Mouse (Mus musculus) small intestine, adult 2 months (tissue): ENCODE results near the gene Htatip2. TPM values are rescaled to one million over a fixed set of nuclear protein-coding genes. Genes with fewer than 3 reads are reported as not detected.

Experiments used
- H3K27ac ChIP-seq: fragments of 200-500 bp; 2 replicates; pipeline ENCODE4 v1.5.1; 2012; ENCODE audit warnings: low read depth, low read length, control low read depth, inconsistent platforms; ENCODE audit not compliant: insufficient read depth
- H3K27me3 ChIP-seq: fragments of 200-500 bp; 2 replicates; pipeline ENCODE4 v1.6.1; 2012; ENCODE audit warnings: mild to moderate bottlenecking, moderate library complexity, low read length, inconsistent platforms; ENCODE audit not compliant: control insufficient read depth, insufficient read depth
- H3K36me3 ChIP-seq: fragments of 200-500 bp; 2 replicates; pipeline ENCODE4 v1.6.1; 2012; ENCODE audit warnings: mild to moderate bottlenecking, low read length, control low read depth, inconsistent platforms; ENCODE audit not compliant: control insufficient read depth, insufficient read depth
- H3K4me1 ChIP-seq: fragments of 200-500 bp; 2 replicates; pipeline ENCODE4 v1.6.1; 2012; ENCODE audit warnings: low read length, inconsistent platforms, mixed read lengths; ENCODE audit not compliant: control insufficient read depth, insufficient read depth, insufficient read length
- H3K4me3 ChIP-seq: fragments of 200-500 bp; 2 replicates; pipeline ENCODE4 v1.5.1; 2012; ENCODE audit warnings: low read depth, mild to moderate bottlenecking, control low read depth, inconsistent platforms, low read length, moderate library complexity
- CTCF ChIP-seq: fragments of 200-500 bp; IDR thresholded peaks from 2 replicates; pipeline ENCODE4 v1.5.1; 2012; ENCODE audit warnings: low read depth, mild to moderate bottlenecking, control low read depth, inconsistent platforms, low read length, moderate library complexity, mixed read lengths; ENCODE audit not compliant: insufficient replicate concordance, insufficient read length; ENCODE audit errors: extremely low read depth
- POLR2A ChIP-seq: fragments of 200-500 bp; IDR thresholded peaks from 2 replicates; pipeline ENCODE4 v1.6.1; 2012; ENCODE audit warnings: low read depth, mild to moderate bottlenecking, control low read depth, inconsistent platforms, low read length, moderate library complexity
- WGBS: fragments of 180-500 bp; shearing (Covaris S2); methylation state at CpG from one replicate; pipeline ENCODE4 v1.1.7; 2018; 5-methylcytosine and 5-hydroxymethylcytosine counted together
- polyA plus RNA-seq: library from polyadenylated mRNA; depleted of rRNA; stranded (reverse); fragments of >200 nt; gene quantifications from 2 replicates; pipeline ENCODE4 v1.2.3, GENCODE M21; 2012

The Htatip2 gene
- polyA plus RNA-seq, 1 experiment: 8.0 TPM

- Histone ChIP-seq H3K27ac (no peak overlapping the region), H3K27me3 (no peaks in the 10 kb centered on the region), H3K4me3 (no peak overlapping the region), H3K4me1 (no peaks in the 10 kb centered on the region; the same call in 1 of the 2 replicates), H3K36me3 (peaks cover 37% of the 10 kb centered on the region)
- TF ChIP-seq CTCF (no peak), POLR2A (no peak)
- WGBS: 100% methylated on average over 2 of the region's 2 CpGs
These were observed 15.5 kb downstream of the Htatip2 start for GRCm38 (mm10) chr7:49774396-49774795.

GRCm38 (mm10) chr7:49777585-49777984 is 18.7 kb downstream of the Htatip2 start:
- no peak overlapping the region for H3K27ac ChIP-seq
- H3K27me3 ChIP-seq: no peaks in the 10 kb centered on the region
- H3K4me1 ChIP-seq: no peaks in the 10 kb centered on the region; the same call in 1 of the 2 replicates
- TF ChIP-seq CTCF (no peak), POLR2A (no peak)
- H3K4me3 ChIP-seq: no peak overlapping the region
- WGBS: 38% methylated on average over 3 of the region's 3 CpGs
- H3K36me3 ChIP-seq: peaks cover 23% of the 10 kb centered on the region

GRCm38 (mm10) chr7:49778114-49778901 is 19.4 kb downstream of the Htatip2 start, which contains the start of gene Prmt3:
Gene Prmt3 (plus strand): TSS chr7:49778346.
- no peaks in the 10 kb centered on the region; the same call in 1 of the 2 replicates for H3K4me1 ChIP-seq
- H3K36me3 ChIP-seq: peaks cover 16% of the 10 kb centered on the region
- H3K27ac ChIP-seq: no peak within 1 kb of the TSS
- H3K4me3 ChIP-seq: peak within 1 kb of the TSS; percentile 90
- TF ChIP-seq POLR2A (0 out of 2 replicates have a peak, but pooled peaks have one; percentile 33), CTCF (peak; percentile 97)
- under 1% methylated on average over 92 of the region's 92 CpGs for WGBS
- no peaks in the 10 kb centered on the region for H3K27me3 ChIP-seq

GRCm38 (mm10) chr7:49778904-49779615 is 20.1 kb downstream of the Htatip2 start:
- no peaks in the 10 kb centered on the region for H3K27me3 ChIP-seq
- H3K27ac ChIP-seq: no peak overlapping the region
- peaks cover 12% of the 10 kb centered on the region for H3K36me3 ChIP-seq
- H3K4me1 ChIP-seq: no peaks in the 10 kb centered on the region; the same call in 1 of the 2 replicates
- 53% methylated on average over 12 of the region's 12 CpGs for WGBS
- TF ChIP-seq CTCF: no peak
- no peak for TF ChIP-seq POLR2A
- peak overlapping the region; percentile 90 for H3K4me3 ChIP-seq

- H3K27ac ChIP-seq: no peak overlapping the region
- H3K4me3 ChIP-seq: no peak overlapping the region
- H3K36me3 ChIP-seq: peaks cover 13% of the 10 kb centered on the region
- no peak for TF ChIP-seq CTCF
- TF ChIP-seq POLR2A: no peak
- WGBS: 92% methylated on average over 2 of the region's 2 CpGs
- H3K4me1 ChIP-seq: no peaks in the 10 kb centered on the region; the same call in 1 of the 2 replicates
- no peaks in the 10 kb centered on the region for H3K27me3 ChIP-seq
These were observed 24.1 kb downstream of the Htatip2 start for GRCm38 (mm10) chr7:49783017-49783416.

GRCm38 (mm10) chr7:49785141-49785540 is 26.2 kb downstream of the Htatip2 start:
- Histone ChIP-seq H3K4me1 (no peaks in the 10 kb centered on the region), H3K4me3 (no peak overlapping the region), H3K27me3 (no peaks in the 10 kb centered on the region), H3K27ac (no peak overlapping the region), H3K36me3 (peaks cover 18% of the 10 kb centered on the region)
- 93% methylated on average over 7 of the region's 7 CpGs for WGBS
- TF ChIP-seq CTCF: no peak
- no peak for TF ChIP-seq POLR2A
